Mouse (Mus musculus) adrenal gland, adult 8-10 months (tissue): ENCODE measurements around the gene Ttc23. TPM values are rescaled to one million over a fixed set of nuclear protein-coding genes. Genes with fewer than 3 reads are reported as not detected.

Source experiments
- DNase-seq: peaks from one replicate; pipeline ENCODE4 v3.0.0; 2022
- total RNA-seq, 4 experiments: library from RNA; stranded (reverse); gene quantifications; 2 replicates each; pipeline ENCODE4 v1.2.4; 2022

The Ttc23 gene
- total RNA-seq, 4 experiments from 2014 or later: 41.4 to 55.0 (median 44.1) TPM

- no peak for DNase-seq
These were observed 1.6 kb upstream of the Ttc23 start for GRCm38 (mm10) chr7:67645681-67646014.

- DNase-seq: no peak
These were observed 1.1 kb upstream of the Ttc23 start for GRCm38 (mm10) chr7:67646131-67646530.

GRCm38 (mm10) chr7:67648376-67648775 lies 1.2 kb downstream of the Ttc23 start:
- DNase-seq: peak; percentile 33

DNA sequence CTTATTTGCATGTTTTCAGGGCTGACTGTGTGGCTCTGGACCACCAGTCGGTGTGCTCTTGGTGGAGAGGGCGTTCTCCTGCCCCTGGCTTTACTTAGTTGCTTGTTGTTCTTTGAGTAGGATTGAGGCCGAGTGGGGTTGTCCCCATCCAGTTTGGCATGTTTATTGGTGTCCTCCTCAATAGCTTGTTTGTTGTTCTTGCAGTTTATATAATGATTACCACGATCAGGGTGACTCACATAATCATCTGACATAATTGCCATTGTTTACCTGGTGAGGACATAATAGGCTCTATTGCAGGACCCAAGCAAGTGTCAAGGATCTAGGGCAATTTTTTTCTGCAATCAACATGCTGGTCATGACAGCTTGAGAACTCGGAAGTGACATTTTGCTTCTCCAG lies 5.0 kb downstream of the Ttc23 start:
- no peak for DNase-seq

GRCm38 (mm10) chr7:67654668-67655067 lies 7.5 kb downstream of the Ttc23 start:
- DNase-seq: no peak

DNA sequence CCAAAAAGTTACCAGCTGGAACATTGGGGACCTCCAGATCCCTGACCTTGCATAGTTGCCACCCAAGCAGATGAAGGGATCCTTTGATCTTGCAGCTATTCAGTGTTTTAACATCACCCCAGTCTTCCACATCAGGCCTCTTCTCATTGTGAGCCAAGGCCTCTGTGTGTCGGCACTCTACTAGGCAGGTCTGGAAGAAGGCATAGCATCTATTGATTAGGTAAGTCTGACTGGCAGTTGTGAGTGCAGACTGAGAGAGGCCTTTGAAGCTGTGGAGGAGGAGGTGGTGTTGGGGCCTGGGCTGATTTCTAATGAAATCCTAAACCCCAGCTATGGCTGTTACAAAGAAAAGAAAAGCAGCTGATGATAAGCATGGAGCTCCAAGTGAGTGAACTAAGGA lies 8.0 kb downstream of the Ttc23 start:
- no peak for DNase-seq

- DNase-seq: no peak
These were observed 10.9 kb downstream of the Ttc23 start for GRCm38 (mm10) chr7:67658110-67658509.

- DNase-seq: no peak
These were observed 15.2 kb downstream of the Ttc23 start for GRCm38 (mm10) chr7:67662424-67662823.

GRCm38 (mm10) chr7:67663981-67664694 lies 16.9 kb downstream of the Ttc23 start:
- DNase-seq: no peak

- DNase-seq: no peak
These were observed 23.8 kb downstream of the Ttc23 start for GRCm38 (mm10) chr7:67670965-67671364.

- DNase-seq: peak; percentile 82
These were observed 25.4 kb downstream of the Ttc23 start for GRCm38 (mm10) chr7:67672650-67673049.

GRCm38 (mm10) chr7:67673656-67674055 lies 26.4 kb downstream of the Ttc23 start:
- no peak for DNase-seq

DNA sequence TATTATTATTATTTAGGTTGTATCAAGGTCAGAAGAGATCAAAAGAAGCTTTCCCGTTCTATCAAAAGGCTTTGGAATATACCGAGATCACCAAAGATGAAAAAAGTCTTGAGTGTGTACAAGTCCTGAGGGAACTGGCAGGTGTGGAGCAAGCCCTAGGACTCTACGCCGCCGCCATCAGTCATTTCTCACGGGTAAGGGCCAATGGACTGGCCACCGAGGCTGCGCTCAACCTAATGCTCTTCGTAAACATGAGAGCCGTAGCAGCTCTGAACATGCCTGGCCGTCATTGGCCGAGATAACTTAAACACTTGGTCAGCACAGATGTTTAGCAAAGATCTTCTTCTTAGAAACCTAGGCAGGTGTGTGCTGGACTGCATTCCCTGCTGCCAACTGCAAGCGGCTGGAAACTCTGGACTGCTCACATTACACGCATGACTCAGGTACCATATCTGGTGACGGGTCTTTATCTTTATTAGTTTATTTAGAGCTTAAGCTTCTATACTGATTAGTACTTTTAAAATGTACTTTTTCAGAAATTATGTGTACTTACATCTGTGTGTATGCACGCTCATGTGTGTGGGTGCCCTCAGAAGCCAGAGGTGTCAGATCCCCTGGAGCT lies 31.8 kb downstream of the Ttc23 start:
- DNase-seq: no peak

- no peak for DNase-seq
These were observed 33.9 kb downstream of the Ttc23 start for GRCm38 (mm10) chr7:67681078-67681477.

DNA sequence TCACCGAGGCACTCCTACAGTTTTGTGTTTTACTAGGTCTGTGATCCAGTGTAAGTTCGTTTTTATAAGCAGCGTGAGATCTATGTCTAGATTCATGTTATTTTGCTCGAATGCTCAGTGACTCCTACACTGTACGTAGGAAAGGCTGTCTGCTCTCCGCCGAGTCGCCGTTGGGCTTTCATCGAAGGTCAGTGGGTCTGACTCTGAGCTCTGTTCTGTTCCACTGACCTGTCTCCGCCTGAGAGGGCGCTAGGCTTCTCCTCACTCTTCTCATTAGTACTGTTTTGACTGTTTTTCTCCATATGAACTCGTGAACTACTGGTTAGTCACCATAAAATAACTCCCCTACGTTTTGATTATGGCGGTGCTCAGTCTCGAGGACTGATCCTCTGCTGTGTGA lies 35.8 kb downstream of the Ttc23 start:
- DNase-seq: no peak

- no peak for DNase-seq
These were observed 39.3 kb downstream of the Ttc23 start for GRCm38 (mm10) chr7:67686545-67686944.

DNA sequence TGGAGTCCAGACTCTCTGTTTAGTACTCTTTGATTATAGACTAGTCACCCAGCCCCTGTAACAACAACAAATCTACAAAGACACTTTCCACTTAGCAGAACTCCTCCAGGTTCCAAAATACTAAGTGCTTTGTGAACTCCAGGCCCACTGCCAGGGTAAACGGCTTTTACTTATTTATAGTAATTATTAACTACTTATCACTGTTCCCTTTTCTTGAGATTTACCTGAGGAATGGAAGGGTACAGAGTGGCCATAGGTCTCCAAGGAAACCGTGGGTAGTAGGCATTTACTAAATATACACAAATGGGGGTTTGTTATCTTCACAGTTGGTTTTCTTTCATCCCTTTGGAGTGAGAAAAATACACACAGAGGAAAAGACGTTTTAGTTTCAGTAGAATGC lies 41.1 kb downstream of the Ttc23 start:
- DNase-seq: no peak

GRCm38 (mm10) chr7:67689793-67690192 lies 42.6 kb downstream of the Ttc23 start:
- DNase-seq: peak; percentile 40

DNA sequence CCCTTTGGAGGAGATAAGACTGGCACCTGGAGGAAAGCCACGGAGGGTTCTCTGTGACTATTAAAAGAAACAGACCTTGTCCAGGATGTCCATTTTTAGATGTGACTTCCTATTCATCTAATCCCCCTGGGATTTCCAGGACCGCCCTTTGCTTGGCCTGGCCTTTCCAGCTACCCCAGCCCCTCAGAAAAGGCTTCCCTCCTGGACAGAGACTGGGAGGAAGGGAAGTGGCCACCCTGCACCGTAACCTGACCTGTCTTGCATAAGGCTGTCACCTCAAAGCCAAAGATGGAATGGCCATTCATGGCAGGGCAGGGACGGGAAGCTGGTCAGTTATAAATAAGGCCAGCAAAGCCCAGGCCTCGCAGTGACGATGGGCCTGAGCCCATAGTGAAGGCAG lies 43.8 kb downstream of the Ttc23 start:
- peak; percentile 38 for DNase-seq

GRCm38 (mm10) chr7:67692141-67692540 lies 44.9 kb downstream of the Ttc23 start:
- no peak for DNase-seq

GRCm38 (mm10) chr7:67692791-67693538 lies 45.8 kb downstream of the Ttc23 start:
- DNase-seq: no peak

DNA sequence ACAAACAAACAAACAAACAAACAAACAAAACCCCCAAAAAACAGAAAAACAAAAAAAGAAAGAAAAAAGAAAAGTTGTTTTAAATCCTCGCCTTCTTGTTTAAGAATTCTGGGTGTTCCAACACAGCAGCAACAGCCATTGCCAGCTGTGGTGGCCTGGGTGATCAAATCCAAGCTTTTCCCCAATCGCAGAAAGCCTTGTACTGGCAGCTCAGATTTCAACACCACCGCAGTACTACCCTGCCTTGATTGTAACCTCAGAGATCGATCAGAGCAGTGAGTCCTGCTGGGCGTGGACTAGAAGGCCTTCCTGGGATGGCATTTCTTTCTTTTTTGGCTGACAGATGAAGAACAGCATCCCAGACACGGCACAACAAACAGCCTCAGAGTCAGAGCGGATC lies 48.7 kb downstream of the Ttc23 start:
- no peak for DNase-seq

DNA sequence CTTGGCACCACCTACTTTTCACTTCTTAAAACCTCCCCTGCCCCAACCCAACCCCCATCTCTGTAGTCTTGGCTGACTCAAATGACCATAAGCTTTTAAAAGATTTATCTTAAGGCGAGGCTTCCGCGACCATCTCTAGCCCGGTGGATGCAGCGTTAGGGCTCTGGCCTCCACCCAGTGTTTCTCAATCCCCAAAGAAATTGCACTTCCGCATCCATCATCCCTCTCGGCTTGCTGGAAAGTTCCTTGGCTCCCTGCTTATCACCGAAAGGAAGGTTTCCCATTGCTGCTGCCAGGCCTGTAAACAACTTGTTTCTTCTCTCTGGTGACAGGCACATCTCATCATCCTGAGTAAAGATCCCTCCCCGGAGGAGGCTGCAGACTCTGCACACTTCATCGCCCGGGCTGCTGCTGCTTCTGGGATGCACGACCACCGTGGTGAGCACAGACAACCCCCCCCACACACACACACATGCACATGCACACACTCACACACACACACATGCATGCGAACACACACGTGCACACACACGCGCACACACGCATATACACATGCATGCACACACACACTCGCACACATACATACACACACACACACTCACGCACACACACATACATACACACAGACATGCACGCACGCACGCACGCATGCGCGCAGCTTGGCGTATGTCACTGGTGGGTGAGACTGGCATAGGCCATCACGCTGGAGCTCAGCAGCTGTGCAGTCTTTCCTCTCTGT lies 50.9 kb downstream of the Ttc23 start:
- no peak for DNase-seq
